Mouse (Mus musculus) left cerebral cortex, adult 9 months (tissue): ENCODE measurements around the gene Eme1.

Source experiments
- DNase-seq, 2 experiments: peaks; one replicate each; pipeline ENCODE4 v3.0.0; 2022; ENCODE audit warnings: low spot score in 2 of 2

Eme1 gene

GRCm38 (mm10) chr11:94598437-94599120 lies 55.2 kb downstream of the Eme1 start:
- DNase-seq, result no peak

- no peak for DNase-seq
Observed at GRCm38 (mm10) chr11:94597319-94597718, 56.4 kb downstream of the Eme1 start.

GRCm38 (mm10) chr11:94596311-94596852 lies 57.4 kb downstream of the Eme1 start:
- DNase-seq, result no peak
